Mouse (Mus musculus) G1E (cell line): ENCODE measurements at regions not wholly inside any gene's neighbourhood (a gene's known extent, or its start where the extent isn't known, plus 50 kb on each side); places are given as distances from the start of the nearest gene placed in this dataset.

Experiments used
- CTCF ChIP-seq: IDR thresholded peaks from 2 replicates; pipeline ENCODE4 v1.5.1; 2012; ENCODE audit warnings: low read depth, low read length, inconsistent platforms, mixed read lengths
- GATA1 ChIP-seq: IDR thresholded peaks from 2 replicates; pipeline ENCODE4 v1.6.1; 2012; ENCODE audit warnings: borderline replicate concordance, low read length, inconsistent platforms, mixed read lengths
- GATA2 ChIP-seq: IDR thresholded peaks from 2 replicates; pipeline ENCODE4 v1.6.1; 2012; ENCODE audit warnings: low read depth, low read length, inconsistent platforms, borderline replicate concordance
- POLR2AphosphoS5 ChIP-seq: IDR thresholded peaks from 2 replicates; pipeline ENCODE4 v1.6.1; 2012; ENCODE audit warnings: low read depth, low read length, inconsistent platforms; ENCODE audit not compliant: insufficient replicate concordance
- TAL1 ChIP-seq: conservative IDR thresholded peaks from 2 replicates; pipeline ENCODE4 v1.6.1; 2012; ENCODE audit warnings: low read depth, low read length, inconsistent platforms, mixed read lengths

DNA sequence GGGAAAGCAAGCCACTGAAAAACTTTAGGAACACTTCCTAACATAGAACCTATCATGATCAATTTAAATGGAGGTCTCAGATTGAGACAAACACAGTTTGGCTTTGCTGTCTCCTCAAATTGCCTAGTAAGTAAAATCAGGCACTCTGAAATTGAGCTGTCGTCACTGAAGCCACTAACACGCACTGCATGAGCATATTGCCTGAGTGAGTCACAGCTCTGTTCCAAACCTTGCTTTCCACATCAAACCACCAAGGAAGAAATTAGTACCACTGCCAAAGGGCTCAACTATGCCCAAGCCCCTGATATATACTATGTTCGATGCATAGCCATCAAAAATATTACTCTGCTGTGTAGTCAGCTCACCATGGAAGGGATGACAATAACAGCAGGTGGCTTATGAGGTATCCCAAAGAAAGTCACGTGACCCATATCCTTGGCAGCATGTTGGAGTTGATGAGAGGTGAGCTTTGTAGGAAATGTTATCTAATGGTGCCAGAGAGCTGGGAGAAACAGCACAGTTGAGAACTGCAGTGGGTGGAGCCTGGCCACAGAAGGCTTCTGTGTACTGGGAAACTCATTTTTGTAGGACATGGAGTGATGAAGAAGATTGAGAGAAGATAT is 663.4 kb downstream of the Pdcd6ip start:
- no peak for TF ChIP-seq CTCF
- TF ChIP-seq GATA1: no peak
- TF ChIP-seq POLR2AphosphoS5: no peak
- no peak for TF ChIP-seq TAL1
- TF ChIP-seq GATA2: no peak
